Mouse (Mus musculus) left cerebral cortex, postnatal 25 days (tissue): ENCODE measurements at regions not wholly inside any gene's neighbourhood (a gene's known extent, or its start where the extent isn't known, plus 50 kb on each side); places are given as distances from the start of the nearest gene placed in this dataset.
"Not testable (repeated sequence)": the region's sequence is repeated elsewhere in the genome, so short reads cannot be mapped to it uniquely, and the experiment has no call there.

Source experiments
- DNase-seq, 2 experiments: peaks; one replicate each; pipeline ENCODE4 v3.0.0; 2022; ENCODE audit warnings: low spot score in 2 of 2, mixed read lengths in 1 of 2
- intact Hi-C: fragments of 180-260 bp; cut with DNase I; formaldehyde crosslinking; loops from one replicate; pipeline ENCODE4 v1.15.1; 2025

GRCm38 (mm10) chr8:8867126-8867777 lies 176.9 kb upstream of the Arglu1 start:
- intact Hi-C loops = no loop called here
- no peak for DNase-seq

DNA sequence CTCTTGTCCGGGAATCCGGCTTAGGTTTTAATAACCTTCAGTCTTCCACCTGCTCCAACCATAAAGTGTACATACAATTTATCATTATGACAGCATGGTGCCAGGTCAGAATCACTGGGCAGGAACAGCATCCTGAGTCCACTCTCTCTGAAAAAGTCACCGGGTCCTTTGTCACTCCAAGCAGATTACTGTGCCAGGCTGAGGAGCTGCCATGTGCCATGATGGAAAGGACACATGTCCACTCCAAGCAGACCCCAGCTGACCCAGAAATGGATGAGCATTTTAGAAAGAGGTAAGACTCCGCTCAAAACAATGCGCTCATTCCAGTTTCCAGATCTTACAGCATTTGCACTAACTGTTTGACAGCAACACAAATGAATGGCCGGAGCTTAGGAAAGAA lies 172.4 kb upstream of the Arglu1 start:
- intact Hi-C loops = no loop called here
- DNase-seq = no peak

DNA sequence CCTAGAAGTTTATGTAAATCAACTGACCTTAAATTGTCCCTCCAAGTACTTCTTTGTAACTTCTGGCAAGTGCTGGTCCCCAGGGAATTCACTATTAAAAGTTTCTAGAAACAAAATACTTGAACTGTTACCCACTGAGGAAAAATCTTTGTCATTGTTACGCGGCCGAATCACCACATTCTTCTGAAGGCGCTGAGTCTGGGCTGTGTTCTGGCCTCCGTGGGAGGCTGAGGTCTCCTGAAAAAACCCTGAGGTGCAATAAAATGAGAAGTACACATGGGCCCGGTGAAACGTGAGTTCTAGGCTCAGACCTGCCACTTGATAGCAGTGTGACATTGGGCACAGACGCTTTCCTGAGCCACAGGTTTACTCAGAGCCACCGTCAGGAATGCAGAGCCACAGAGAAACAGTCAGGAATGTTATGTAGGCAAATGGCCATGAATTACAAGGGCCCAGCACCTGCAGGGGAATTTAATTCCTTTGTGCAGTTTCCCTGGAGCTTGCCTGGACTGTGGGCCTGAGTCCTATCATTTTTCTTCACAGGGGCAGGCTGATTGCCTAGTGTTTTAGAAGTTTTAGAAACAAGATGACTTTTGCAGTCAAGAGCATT lies 171.1 kb upstream of the Arglu1 start:
- intact Hi-C loops = no loop called here
- no peak for DNase-seq

DNA sequence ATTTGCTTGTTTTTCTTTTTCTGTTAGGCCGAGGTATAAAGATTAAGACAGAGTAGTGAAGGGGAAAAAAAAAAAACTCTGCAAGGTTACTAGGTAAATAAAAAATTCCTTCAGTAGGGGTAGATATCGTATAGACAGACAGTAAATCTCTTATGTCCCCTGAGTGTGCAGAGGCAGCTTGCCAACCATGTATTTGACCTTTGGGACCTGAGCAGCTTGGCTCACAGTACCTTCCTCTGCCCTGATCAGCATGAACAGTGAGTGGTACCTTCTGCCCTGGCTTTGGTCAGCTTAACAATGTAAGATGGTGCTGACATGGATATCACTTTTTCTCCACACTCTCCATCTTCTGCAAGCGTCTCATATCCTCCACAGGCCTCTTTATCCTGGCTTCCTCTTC lies 168.3 kb upstream of the Arglu1 start:
- intact Hi-C loops = no loop called here
- DNase-seq = no peak

DNA sequence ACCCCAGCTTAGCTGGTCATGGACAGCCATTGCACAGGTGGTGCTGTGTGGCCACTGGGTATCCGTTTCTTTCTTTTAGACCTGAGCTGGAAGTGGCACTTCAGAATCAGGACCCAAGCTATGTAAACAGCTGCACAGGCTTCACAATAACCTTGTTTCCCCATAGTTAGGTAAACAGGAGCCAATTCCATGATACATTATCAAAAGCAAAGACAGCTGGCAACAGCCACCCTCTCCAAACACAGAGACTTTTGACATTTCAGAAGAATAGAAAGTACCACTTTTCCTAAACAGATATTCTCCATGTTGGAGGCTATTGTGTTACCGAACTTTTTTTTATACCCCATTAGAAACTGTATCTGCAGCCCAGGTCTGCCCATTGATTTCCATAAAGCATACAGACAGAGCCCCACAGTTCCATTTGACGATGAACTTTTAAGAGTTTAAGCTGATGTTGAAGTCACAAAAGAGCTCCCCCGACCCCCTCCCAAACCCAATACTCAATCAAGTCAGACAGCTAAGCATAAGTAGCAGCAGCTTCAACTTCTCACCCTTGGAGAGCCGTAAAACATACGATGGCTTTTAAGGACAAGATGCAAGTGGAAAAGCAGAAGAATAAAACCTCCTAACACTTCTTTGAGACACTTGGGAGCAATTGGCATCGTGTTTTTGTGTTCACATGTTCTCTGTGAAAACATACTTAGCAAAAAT lies 162.5 kb upstream of the Arglu1 start:
- intact Hi-C loops = no loop called here
- DNase-seq = no peak

GRCm38 (mm10) chr8:8851271-8851670 lies 160.9 kb upstream of the Arglu1 start:
- DNase-seq = no peak
- intact Hi-C loops = no loop called here

- DNase-seq = no peak
- intact Hi-C loops = no loop called here
Measured at GRCm38 (mm10) chr8:8850766-8851165, 160.4 kb upstream of the Arglu1 start.

- DNase-seq = no peak
- intact Hi-C loops = no loop called here
Measured at GRCm38 (mm10) chr8:8847579-8847978, 157.3 kb upstream of the Arglu1 start.

- intact Hi-C loops = no loop called here
- DNase-seq = no peak
Measured at GRCm38 (mm10) chr8:8842326-8842725, 152.0 kb upstream of the Arglu1 start.

DNA sequence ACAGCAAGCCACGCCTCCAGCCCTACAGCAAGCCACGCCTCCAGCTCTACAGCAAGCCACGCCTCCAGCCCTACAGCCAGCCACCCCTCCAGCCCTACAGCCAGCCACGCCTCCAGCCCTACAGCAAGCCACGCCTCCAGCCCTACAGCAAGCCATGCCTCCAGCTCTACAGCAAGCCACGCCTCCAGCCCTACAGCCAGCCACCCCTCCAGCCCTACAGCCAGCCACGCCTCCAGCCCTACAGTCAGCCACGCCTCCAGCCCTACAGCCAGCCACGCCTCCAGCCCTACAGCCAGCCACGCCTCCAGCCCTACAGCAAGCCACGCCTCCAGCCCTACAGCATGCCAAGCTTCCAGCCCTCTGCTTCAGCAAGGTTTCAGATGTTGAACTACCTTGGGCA lies 145.8 kb upstream of the Arglu1 start:
- DNase-seq, intact Hi-C loops: not testable (repeated sequence)

- intact Hi-C loops = no loop called here
- no peak for DNase-seq
Measured at GRCm38 (mm10) chr8:8831306-8831705, 141.0 kb upstream of the Arglu1 start.

- no peak for DNase-seq
Measured at GRCm38 (mm10) chr8:8829230-8829629, 138.9 kb upstream of the Arglu1 start.

GRCm38 (mm10) chr8:8827555-8827954 lies 137.2 kb upstream of the Arglu1 start:
- DNase-seq = no peak
- intact Hi-C loops = no loop called here

More at GRCm38 (mm10) chr8:8829230-8829629, 138.9 kb upstream of the Arglu1 start:
- intact Hi-C loops = no loop called here

GRCm38 (mm10) chr8:8826801-8827200 lies 136.5 kb upstream of the Arglu1 start:
- DNase-seq = no peak
- intact Hi-C loops = no loop called here

GRCm38 (mm10) chr8:8824886-8825285 lies 134.6 kb upstream of the Arglu1 start:
- no peak for DNase-seq
- intact Hi-C loops = no loop called here

DNA sequence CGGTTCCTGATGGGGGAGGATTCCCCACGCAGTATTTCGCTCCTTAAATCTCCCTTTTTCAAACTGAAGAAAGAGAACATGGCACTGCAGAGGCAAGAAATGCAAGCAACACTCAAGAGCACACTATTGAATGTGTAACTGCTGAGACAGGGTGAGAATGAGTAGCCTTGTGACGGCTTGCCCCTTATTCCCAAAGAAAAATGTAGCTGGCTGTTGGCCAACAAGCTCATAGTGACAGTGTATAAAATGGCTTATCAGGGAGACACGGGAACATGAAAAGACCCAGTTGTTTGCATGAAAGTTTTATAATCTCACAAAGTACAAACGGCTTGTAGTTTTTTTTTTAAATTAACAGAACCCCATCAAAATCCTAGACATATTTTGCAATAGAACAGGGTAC lies 130.8 kb upstream of the Arglu1 start:
- no peak for DNase-seq
- intact Hi-C loops = no loop called here

GRCm38 (mm10) chr8:8820614-8821013 lies 130.3 kb upstream of the Arglu1 start:
- no peak for DNase-seq
- intact Hi-C loops = no loop called here

GRCm38 (mm10) chr8:8819233-8819931 lies 129.1 kb upstream of the Arglu1 start:
- no peak for DNase-seq
- intact Hi-C loops = no loop called here

- DNase-seq = no peak
- intact Hi-C loops = no loop called here
Measured at GRCm38 (mm10) chr8:8812807-8813167, 122.5 kb upstream of the Arglu1 start.

DNA sequence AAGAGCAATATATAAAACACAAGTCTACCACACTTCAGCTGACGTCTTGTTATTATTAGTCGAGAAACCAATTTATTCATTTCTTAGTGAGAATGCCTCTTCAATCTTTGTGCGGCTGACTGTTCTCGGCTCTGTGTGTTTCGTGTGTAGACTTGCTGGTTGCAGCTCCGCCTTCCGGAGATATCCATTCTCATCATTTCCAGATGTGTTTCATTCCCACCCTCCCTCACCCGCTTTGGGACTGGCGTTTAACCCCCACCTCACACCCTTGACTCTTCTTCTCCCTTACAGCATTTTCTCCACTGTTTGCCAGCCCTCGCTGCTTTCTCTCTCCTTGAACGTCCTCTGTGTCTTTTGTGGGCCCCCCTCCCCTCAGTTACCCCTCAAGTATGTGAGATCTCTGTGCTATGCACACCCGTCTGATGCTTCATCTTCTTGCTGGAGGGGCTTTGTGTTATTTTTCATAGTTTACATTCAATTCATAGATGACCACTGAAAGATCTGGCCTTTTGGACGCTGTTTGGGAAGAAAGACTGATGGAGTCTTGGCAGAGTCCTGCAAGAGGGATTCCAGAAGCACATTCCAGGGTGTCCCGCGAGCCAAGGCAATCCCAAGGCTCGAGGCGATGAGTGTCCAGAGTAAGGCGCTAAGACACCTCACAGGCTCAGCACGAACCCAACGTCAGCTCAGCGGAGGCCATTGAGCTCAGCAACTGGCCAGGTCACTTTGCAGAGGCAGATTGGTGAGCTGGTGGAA lies 121.9 kb upstream of the Arglu1 start:
- DNase-seq = no peak
- intact Hi-C loops = no loop called here
